Mouse (Mus musculus) embryonic facial prominence, embryonic 12.5 days (tissue): ENCODE measurements around the gene Sppl2c. TPM values are rescaled to one million over a fixed set of nuclear protein-coding genes. Genes with fewer than 3 reads are reported as not detected.
"Not testable (repeated sequence)": the region's sequence is repeated elsewhere in the genome, so short reads cannot be mapped to it uniquely, and the experiment has no call there.

Source experiments
- ATAC-seq: fragments of 200-750 bp; cut with Nextera tagmentation; 2 replicates; pipeline ENCODE4 v1.8.0; 2017; ENCODE audit not compliant: insufficient number of reproducible peaks, insufficient read depth, low FRiP score, low TSS enrichment
- H3K27ac ChIP-seq: fragments of 300-500 bp; sonication (generic); 2 replicates; pipeline ENCODE4 v1.5.1; 2016; ENCODE audit warnings: mild to moderate bottlenecking
- H3K27me3 ChIP-seq: fragments of 300-500 bp; sonication (generic); 2 replicates; pipeline ENCODE4 v1.6.1; 2016; ENCODE audit warnings: mild to moderate bottlenecking, moderate library complexity
- H3K36me3 ChIP-seq: fragments of 300-500 bp; sonication (generic); 2 replicates; pipeline ENCODE4 v1.6.1; 2016; ENCODE audit warnings: mild to moderate bottlenecking
- H3K4me1 ChIP-seq: fragments of 300-500 bp; sonication (generic); 2 replicates; pipeline ENCODE4 v1.6.1; 2016
- H3K4me2 ChIP-seq: fragments of 300-500 bp; sonication (generic); replicated peaks from 2 replicates; pipeline ENCODE4 v1.6.1; 2016; ENCODE audit warnings: mild to moderate bottlenecking, moderate library complexity
- H3K4me3 ChIP-seq: fragments of 300-500 bp; sonication (generic); 2 replicates; pipeline ENCODE4 v1.5.1; 2016; ENCODE audit warnings: mild to moderate bottlenecking
- H3K9ac ChIP-seq: fragments of 300-500 bp; sonication (generic); 2 replicates; pipeline ENCODE4 v1.6.1; 2016; ENCODE audit warnings: mild to moderate bottlenecking, moderate library complexity
- H3K9me3 ChIP-seq: fragments of 300-500 bp; sonication (generic); 2 replicates; pipeline ENCODE4 v1.6.1; 2016; ENCODE audit warnings: mild to moderate bottlenecking, moderate library complexity
- WGBS: fragments of 180-500 bp; shearing (Covaris S2); methylation state at CpG from one replicate; pipeline ENCODE4 v1.1.7; 2016; 5-methylcytosine and 5-hydroxymethylcytosine counted together
- polyA plus RNA-seq: library from polyadenylated mRNA; unstranded; fragments of >200 nt; fragmentation: Nextera tagmentation; extraction: Ambion mirVana; gene quantifications from 2 replicates; pipeline ENCODE4 v1.2.1, GENCODE M21; 2016

The Sppl2c gene
- polyA plus RNA-seq, 1 experiment from 2014 or later, result not detected

- Histone ChIP-seq H3K36me3 (no peaks in the 10 kb centered on the region), H3K4me2 (no peak overlapping the region), H3K9me3 (peaks cover 10% of the 10 kb centered on the region), H3K27ac (no peak overlapping the region), H3K4me1 (no peaks in the 10 kb centered on the region), H3K27me3 (0 out of 2 replicates have a peak, but pooled peaks cover 9% of the 10 kb centered on the region), H3K9ac (no peak overlapping the region), H3K4me3 (no peak overlapping the region)
- no peak for ATAC-seq
- 9% methylated on average over 10 of the region's 10 CpGs for WGBS
Measured at GRCm38 (mm10) chr11:104197861-104198260, 11.7 kb downstream of the Sppl2c start.

GRCm38 (mm10) chr11:104203271-104203670 is 17.1 kb downstream of the Sppl2c start:
- no peak overlapping the region for H3K27ac ChIP-seq
- no peak overlapping the region for H3K4me3 ChIP-seq
- H3K4me1 ChIP-seq, result no peaks in the 10 kb centered on the region
- no peaks in the 10 kb centered on the region for H3K27me3 ChIP-seq
- H3K9me3 ChIP-seq, result peaks cover 10% of the 10 kb centered on the region
- ATAC-seq, result no peak
- H3K36me3 ChIP-seq, result no peaks in the 10 kb centered on the region
- no peak overlapping the region for H3K4me2 ChIP-seq
- H3K9ac ChIP-seq, result no peak overlapping the region
- 88% methylated on average over 3 of the region's 3 CpGs for WGBS

GRCm38 (mm10) chr11:104206573-104206972 is 20.4 kb downstream of the Sppl2c start:
- no peak for ATAC-seq
- WGBS, result 87% methylated on average over 4 of the region's 4 CpGs
- Histone ChIP-seq H3K4me1 (no peaks in the 10 kb centered on the region), H3K4me2 (no peak overlapping the region), H3K4me3 (no peak overlapping the region), H3K27ac (no peak overlapping the region), H3K9me3 (peaks cover 9% of the 10 kb centered on the region), H3K27me3 (no peaks in the 10 kb centered on the region), H3K36me3 (no peaks in the 10 kb centered on the region), H3K9ac (no peak overlapping the region)

- H3K27ac ChIP-seq, result no peak overlapping the region
- no peaks in the 10 kb centered on the region for H3K9me3 ChIP-seq
- no peak overlapping the region for H3K4me2 ChIP-seq
- 71% methylated on average over 3 of the region's 3 CpGs for WGBS
- no peak overlapping the region for H3K9ac ChIP-seq
- no peaks in the 10 kb centered on the region for H3K36me3 ChIP-seq
- no peaks in the 10 kb centered on the region for H3K27me3 ChIP-seq
- ATAC-seq, result no peak
- no peak overlapping the region for H3K4me3 ChIP-seq
- H3K4me1 ChIP-seq, result no peaks in the 10 kb centered on the region
Measured at GRCm38 (mm10) chr11:104209041-104209440, 22.9 kb downstream of the Sppl2c start.

GRCm38 (mm10) chr11:104211251-104211650 is 25.1 kb downstream of the Sppl2c start:
- Histone ChIP-seq H3K9ac (no peak overlapping the region), H3K4me3 (no peak overlapping the region), H3K27me3 (no peaks in the 10 kb centered on the region), H3K27ac (no peak overlapping the region), H3K4me2 (no peak overlapping the region), H3K36me3 (no peaks in the 10 kb centered on the region), H3K4me1 (no peaks in the 10 kb centered on the region), H3K9me3 (no peaks in the 10 kb centered on the region)
- no peak for ATAC-seq
- WGBS, result 83% methylated on average over 6 of the region's 6 CpGs

GRCm38 (mm10) chr11:104214128-104214527 is 28.0 kb downstream of the Sppl2c start:
- H3K9me3 ChIP-seq, H3K36me3 ChIP-seq, H3K4me3 ChIP-seq, H3K4me2 ChIP-seq, H3K9ac ChIP-seq, H3K4me1 ChIP-seq, H3K27ac ChIP-seq, H3K27me3 ChIP-seq, ATAC-seq: not testable (repeated sequence)
- WGBS, result 92% methylated on average over 5 of the region's 5 CpGs

GRCm38 (mm10) chr11:104218075-104218474 is 31.9 kb downstream of the Sppl2c start:
- Histone ChIP-seq H3K9me3 (no peaks in the 10 kb centered on the region), H3K4me3 (no peak overlapping the region), H3K9ac (no peak overlapping the region), H3K36me3 (no peaks in the 10 kb centered on the region), H3K4me1 (no peaks in the 10 kb centered on the region), H3K27me3 (no peaks in the 10 kb centered on the region), H3K27ac (no peak overlapping the region), H3K4me2 (no peak overlapping the region)
- ATAC-seq, result no peak
- WGBS, result 79% methylated on average over 3 of the region's 3 CpGs

GRCm38 (mm10) chr11:104220291-104220690 is 34.2 kb downstream of the Sppl2c start:
- Histone ChIP-seq H3K4me2 (no peak overlapping the region), H3K4me1 (no peaks in the 10 kb centered on the region), H3K27ac (no peak overlapping the region), H3K9ac (no peak overlapping the region), H3K4me3 (no peak overlapping the region), H3K27me3 (no peaks in the 10 kb centered on the region), H3K36me3 (no peaks in the 10 kb centered on the region), H3K9me3 (no peaks in the 10 kb centered on the region)
- no peak for ATAC-seq
- 82% methylated on average over 4 of the region's 4 CpGs for WGBS

- no peak overlapping the region for H3K4me2 ChIP-seq
- no peaks in the 10 kb centered on the region for H3K9me3 ChIP-seq
- H3K9ac ChIP-seq, result no peak overlapping the region
- H3K4me3 ChIP-seq, result no peak overlapping the region
- WGBS, result 70% methylated on average over 5 of the region's 5 CpGs
- H3K27me3 ChIP-seq, result no peaks in the 10 kb centered on the region
- ATAC-seq, result no peak
- H3K4me1 ChIP-seq, result no peaks in the 10 kb centered on the region
- no peaks in the 10 kb centered on the region for H3K36me3 ChIP-seq
- H3K27ac ChIP-seq, result no peak overlapping the region
Measured at GRCm38 (mm10) chr11:104221751-104222150, 35.6 kb downstream of the Sppl2c start.

GRCm38 (mm10) chr11:104223301-104223700 is 37.2 kb downstream of the Sppl2c start:
- H3K4me2 ChIP-seq, result no peak overlapping the region
- no peaks in the 10 kb centered on the region for H3K27me3 ChIP-seq
- H3K9ac ChIP-seq, result no peak overlapping the region
- H3K36me3 ChIP-seq, result no peaks in the 10 kb centered on the region
- no peaks in the 10 kb centered on the region for H3K4me1 ChIP-seq
- WGBS, result 85% methylated on average over 9 of the region's 9 CpGs
- no peak overlapping the region for H3K27ac ChIP-seq
- H3K9me3 ChIP-seq, result no peaks in the 10 kb centered on the region
- ATAC-seq, result no peak
- H3K4me3 ChIP-seq, result no peak overlapping the region

- no peak overlapping the region for H3K9ac ChIP-seq
- H3K4me2 ChIP-seq, result no peak overlapping the region
- no peak overlapping the region for H3K27ac ChIP-seq
- ATAC-seq, result no peak
- no peaks in the 10 kb centered on the region for H3K9me3 ChIP-seq
- peaks cover 43% of the 10 kb centered on the region for H3K27me3 ChIP-seq
- no peaks in the 10 kb centered on the region for H3K36me3 ChIP-seq
- 57% methylated on average over 4 of the region's 4 CpGs for WGBS
- no peak overlapping the region for H3K4me3 ChIP-seq
- H3K4me1 ChIP-seq, result peaks cover 29% of the 10 kb centered on the region
Measured at GRCm38 (mm10) chr11:104229391-104229790, 43.3 kb downstream of the Sppl2c start.

GRCm38 (mm10) chr11:104230066-104230778 is 44.1 kb downstream of the Sppl2c start:
- peaks cover 29% of the 10 kb centered on the region for H3K4me1 ChIP-seq
- WGBS, result 13% methylated on average over 9 of the region's 9 CpGs

More at GRCm38 (mm10) chr11:104230066-104230778, 44.1 kb downstream of the Sppl2c start:
- H3K9ac ChIP-seq, result no peak overlapping the region
- no peak overlapping the region for H3K27ac ChIP-seq
- no peaks in the 10 kb centered on the region for H3K36me3 ChIP-seq
- peaks cover 51% of the 10 kb centered on the region for H3K27me3 ChIP-seq
- H3K9me3 ChIP-seq, result no peaks in the 10 kb centered on the region
- ATAC-seq, result no peak
- H3K4me2 ChIP-seq, result peak overlapping the region; percentile 99
- H3K4me3 ChIP-seq, result peak overlapping the region; percentile 65; the same call in 1 of the 2 replicates
